Mouse (Mus musculus) urinary bladder, adult 18-20 months (tissue): ENCODE measurements around the gene Slirp.
"Not testable (repeated sequence)": the region's sequence is repeated elsewhere in the genome, so short reads cannot be mapped to it uniquely, and the experiment has no call there.

Experiments used
- DNase-seq, 2 experiments: peaks; one replicate each; pipeline ENCODE4 v3.0.0; 2022; ENCODE audit warnings: low spot score in 2 of 2, mixed read lengths in 2 of 2

Slirp gene

DNA sequence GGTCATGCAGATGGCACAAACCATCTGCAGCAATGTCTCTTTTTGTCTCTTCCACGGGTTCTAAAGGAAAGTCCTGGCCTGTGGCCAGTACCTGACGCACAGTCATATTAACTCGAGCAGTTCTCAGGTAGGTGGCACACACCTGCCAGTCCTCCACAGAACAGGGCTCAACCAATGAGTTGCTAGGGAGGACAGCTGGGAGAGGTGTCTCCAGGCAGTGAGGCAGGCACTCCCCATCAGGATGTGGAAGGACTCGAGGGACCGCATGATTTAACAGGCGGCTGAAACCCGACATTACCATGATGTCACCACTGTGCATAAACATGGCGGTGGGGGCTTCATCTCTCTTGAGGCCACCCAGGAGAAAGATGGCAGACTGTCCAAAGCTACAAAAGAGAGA, 14.8 kb upstream of the Slirp start:
- no peak for DNase-seq

DNA sequence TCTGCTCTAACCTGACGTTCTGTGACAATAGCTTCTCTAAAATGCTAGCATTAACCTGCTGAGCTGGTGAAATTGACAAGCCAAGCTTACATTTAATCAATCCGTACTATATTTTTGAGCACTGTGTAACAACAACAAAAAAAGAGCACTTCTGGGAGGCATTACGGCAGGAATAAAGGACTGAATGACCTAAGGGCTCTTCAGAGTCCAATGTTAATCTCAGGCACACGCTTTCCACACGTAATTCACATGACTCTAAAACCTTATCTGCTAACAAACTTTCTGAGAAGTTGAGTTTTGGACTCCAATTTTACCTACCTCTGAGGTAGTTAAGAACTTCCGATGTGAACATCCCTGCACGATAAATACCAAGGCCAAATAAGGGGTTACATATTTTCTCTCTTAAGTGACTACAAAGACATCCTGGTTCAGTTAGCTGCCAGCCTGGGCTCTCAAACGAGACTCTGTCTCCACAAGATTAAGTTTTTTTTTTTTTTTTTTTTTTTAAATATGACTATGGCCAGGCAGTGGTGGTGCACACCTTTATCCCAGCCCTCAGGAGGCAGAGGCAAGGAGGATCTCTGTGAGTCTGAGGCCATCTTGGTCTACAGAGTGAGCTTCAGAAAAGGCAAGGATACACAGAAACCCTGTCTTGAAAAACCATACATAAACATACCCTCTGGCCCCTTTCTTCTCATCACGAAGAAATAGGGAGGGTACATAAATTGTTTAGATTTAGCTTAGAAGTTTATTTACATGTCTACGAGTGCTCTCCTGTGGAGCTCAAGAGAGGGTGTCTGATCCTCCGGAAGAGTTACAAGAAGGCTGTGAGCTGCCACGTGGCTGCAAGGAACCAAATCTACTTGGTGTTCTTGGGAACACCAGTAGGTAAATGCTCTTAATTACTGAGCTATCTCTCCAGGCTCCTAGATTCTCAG, 1.2 kb upstream of the Slirp start:
- no peak for DNase-seq

DNA sequence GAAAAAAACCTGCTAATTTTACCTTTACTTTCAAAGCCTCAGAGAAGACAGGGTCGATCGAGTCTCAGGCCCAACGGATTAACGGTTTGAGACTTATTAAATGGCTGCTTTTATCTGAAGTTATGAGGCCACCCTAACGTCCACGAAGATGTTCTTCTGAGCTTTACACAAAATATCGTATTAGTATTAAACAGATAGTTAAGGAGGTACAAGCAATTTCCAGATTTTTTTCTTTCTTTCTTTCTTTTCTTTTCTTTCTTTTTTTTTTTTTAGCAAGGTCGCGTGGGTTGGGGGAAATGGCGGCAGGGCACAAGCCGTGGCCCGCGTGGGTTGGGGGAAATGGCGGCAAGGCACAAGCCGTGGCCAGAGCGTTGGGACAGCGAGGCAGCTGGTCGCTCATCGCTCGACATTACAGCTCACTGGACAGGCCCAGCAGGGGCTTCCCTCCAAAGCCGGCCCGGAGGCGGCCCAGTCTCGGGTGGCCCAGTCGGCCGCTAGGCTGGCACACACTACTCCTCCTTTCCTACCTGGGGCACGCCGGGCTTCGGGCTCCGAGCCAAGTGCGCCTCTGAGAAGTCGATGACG, 489 bp upstream of the Slirp start:
- DNase-seq = no peak

DNA sequence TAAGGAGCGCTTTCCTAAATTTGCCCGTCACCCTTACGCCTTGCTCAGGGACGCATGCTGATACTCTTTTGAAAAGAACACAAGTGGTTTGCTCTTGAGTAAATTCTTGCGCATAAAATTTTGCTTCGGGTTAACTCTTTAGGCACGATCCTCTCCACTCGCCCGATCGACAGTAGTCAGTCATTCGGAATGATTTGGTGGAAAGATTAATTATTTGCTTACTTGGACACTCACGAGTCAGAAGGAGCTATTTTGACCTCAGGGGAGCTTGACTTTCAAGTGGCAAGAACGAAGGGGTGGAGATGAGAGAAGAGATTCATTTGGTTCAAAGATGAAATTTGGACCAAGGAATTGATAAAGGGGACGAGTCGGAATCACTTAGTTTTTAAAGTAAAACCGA, 515 bp downstream of the Slirp start:
- no peak for DNase-seq

DNA sequence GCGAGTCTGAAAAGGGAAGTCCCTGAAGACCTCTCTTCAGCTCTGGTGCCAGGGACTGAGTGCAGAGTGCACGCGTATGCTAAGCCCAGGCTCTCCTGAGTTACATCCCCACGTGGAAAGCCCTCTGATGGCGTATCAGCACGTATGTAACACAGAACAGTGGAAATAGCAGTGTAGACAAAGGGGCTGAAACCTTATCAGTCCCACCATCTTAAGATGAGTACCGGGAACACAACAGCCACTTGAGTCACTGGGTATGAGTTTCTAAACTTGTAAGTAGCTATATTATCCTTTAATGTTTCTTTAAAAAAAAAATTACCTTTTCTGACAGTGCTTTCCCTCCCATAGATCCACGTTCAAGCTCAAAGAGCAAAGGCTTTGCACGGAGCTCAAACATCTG, 5.8 kb downstream of the Slirp start:
- no peak for DNase-seq

- DNase-seq = no peak
Measured at GRCm38 (mm10) chr12:87464678-87465297, 21.1 kb downstream of the Slirp start.

- DNase-seq = no peak
Measured at GRCm38 (mm10) chr12:87470263-87471136, 26.8 kb downstream of the Slirp start.

- DNase-seq = no peak
Measured at GRCm38 (mm10) chr12:87471421-87471963, 27.8 kb downstream of the Slirp start.

DNA sequence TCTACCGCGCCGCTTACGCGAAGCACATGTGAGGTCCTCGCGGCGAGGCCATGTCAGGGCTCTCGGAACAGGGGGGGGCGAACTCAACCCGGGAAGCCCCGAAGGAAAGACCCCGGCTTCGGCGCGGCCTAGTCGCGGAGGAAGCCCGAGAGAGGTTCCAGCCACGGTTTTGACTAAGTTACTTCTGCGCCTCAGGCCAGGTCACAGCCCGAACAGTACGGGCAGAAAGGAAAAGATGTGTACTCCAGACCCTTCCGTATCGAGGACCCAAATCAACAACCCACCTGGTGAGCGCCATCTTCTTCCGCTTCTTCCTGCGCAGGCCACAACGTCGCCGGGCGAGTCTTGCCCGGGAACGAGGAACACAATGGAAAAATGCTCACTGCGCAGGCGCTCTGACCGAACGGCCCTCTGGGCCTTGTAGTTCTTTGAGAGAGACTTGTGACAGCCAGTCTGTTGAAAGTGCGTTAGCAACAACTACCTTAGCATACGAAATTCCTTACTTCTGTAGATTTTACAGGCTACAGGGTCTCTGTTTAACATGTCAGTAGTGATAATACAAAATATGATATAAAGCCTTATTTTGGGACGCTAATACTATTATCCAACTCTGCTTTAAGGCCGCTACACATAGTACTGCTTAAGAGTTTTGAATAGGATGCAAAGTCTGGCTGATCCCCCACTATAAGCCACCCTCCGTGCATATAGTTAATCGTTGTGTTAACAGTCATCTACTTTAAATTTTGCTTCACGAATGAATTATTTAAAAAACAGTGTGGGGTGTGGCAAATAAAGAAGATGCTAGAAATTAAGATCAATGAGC, 28.5 kb downstream of the Slirp start, which contains the start of gene Snw1:
Snw1 (minus strand) TSS at position 311 of the 823 bp plus-strand sequence.
- DNase-seq = peak; percentile 84 to 92

- DNase-seq = no peak
Measured at GRCm38 (mm10) chr12:87474756-87475155, 31.1 kb downstream of the Slirp start.

DNA sequence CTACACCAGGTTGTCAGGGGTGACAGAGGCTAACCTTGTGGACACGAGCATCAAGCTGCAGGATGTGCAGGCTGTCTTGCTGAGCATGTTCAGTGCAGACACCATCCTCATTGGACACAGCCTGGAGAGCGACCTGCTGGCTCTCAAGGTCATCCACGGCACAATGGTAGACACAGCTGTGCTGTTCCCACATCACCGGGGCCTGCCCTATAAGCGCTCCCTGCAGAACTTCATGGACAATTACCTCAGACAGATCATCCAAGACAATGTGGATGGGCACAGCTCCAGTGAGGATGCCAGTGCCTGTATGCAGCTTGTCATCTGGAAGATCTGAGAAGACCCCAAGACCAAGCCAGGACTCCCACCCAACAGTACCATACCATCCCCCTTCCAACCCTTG, 38.8 kb downstream of the Slirp start:
- DNase-seq = not testable (repeated sequence)

GRCm38 (mm10) chr12:87488683-87489082, 45.0 kb downstream of the Slirp start:
- not testable (repeated sequence) for DNase-seq

- DNase-seq = not testable (repeated sequence)
Measured at GRCm38 (mm10) chr12:87494421-87494820, 50.7 kb downstream of the Slirp start, which contains the start of gene Gm5788. Gene Gm5788, plus strand, starts transcription at chr12:87494721.
